Mouse (Mus musculus): ENCODE results near the gene Dph6. TPM values are rescaled to one million over a fixed set of nuclear protein-coding genes. Genes with fewer than 3 reads are reported as not detected.

Dph6 gene
- total and polyA plus RNA-seq, 3 experiments = 11.1 to 55.4 (median 20.8) TPM

DNA sequence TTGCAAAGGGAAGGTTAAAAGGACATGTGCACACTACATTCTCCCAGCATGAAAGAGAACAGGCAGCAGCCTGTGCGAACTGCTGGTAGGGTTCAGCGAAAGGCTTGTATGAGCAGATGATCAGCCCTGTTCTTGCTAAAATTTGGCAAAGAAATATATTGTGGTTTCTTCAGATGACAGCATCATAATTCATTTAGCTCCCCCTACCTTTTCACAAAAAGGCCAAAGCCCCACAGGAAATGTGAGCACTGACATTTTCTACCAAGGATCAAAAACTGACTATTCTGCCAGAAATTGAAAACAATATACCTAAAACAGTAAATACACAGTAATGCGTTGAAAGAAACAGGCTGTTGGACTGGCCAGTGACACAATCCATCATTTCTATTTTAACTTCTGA, 162.9 kb downstream of the Dph6 start:
- H3K27me3 ChIP-seq (ENCODE audit: control insufficient read depth in 1 of 2, insufficient read depth in 2 of 2, low read length in 2 of 2) = no peaks in the 10 kb centered on the region
- TF ChIP-seq ELF1 (IDR thresholded peaks at IDR 0.05; ENCODE audit: low read depth, low read length) (no peak), CTCF (IDR thresholded peaks at IDR 0.05 in 2 of 3, conservative IDR thresholded peaks at IDR 0.05 in 1 of 3; ENCODE audit: control insufficient read depth in 1 of 3, insufficient read depth in 1 of 3, low read depth in 2 of 3, low read length in 3 of 3, poor library complexity in 1 of 3, severe bottlenecking in 1 of 3) (no peak), SMC3 (IDR thresholded peaks at IDR 0.05; ENCODE audit: low read depth, low read length) (no peak), MEF2A (IDR thresholded peaks at IDR 0.05; ENCODE audit: extremely low read depth, insufficient replicate concordance, low read depth, low read length, poor library complexity, severe bottlenecking) (no peak), MXI1 (IDR thresholded peaks at IDR 0.05; ENCODE audit: low read depth, low read length) (no peak), POLR2A (IDR thresholded peaks at IDR 0.05; ENCODE audit: control insufficient read depth in 1 of 2, insufficient read depth in 1 of 2, low read depth in 1 of 2, low read length in 2 of 2, poor library complexity in 1 of 2) (no peak), RAD21 (IDR thresholded peaks at IDR 0.05; ENCODE audit: low read depth, low read length) (no peak), RCOR1 (IDR thresholded peaks at IDR 0.05; ENCODE audit: low read depth, low read length) (no peak), GABPA (IDR thresholded peaks at IDR 0.05; ENCODE audit: low read depth, low read length) (no peak), MAZ (IDR thresholded peaks at IDR 0.05; ENCODE audit: low read depth, low read length) (no peak), USF1 (IDR thresholded peaks at IDR 0.05; ENCODE audit: low read depth, low read length) (no peak), CHD2 (IDR thresholded peaks at IDR 0.05; ENCODE audit: low read length) (no peak), ZMIZ1 (IDR thresholded peaks at IDR 0.05; ENCODE audit: low read depth, low read length) (no peak), MAX (IDR thresholded peaks at IDR 0.05; ENCODE audit: low read length) (no peak), SIN3A (IDR thresholded peaks at IDR 0.05; ENCODE audit: low read length) (no peak), POLR2AphosphoS2 (IDR thresholded peaks at IDR 0.05; ENCODE audit: low read length) (no peak), POLR2AphosphoS5 (IDR thresholded peaks at IDR 0.05; ENCODE audit: borderline replicate concordance, low read depth, low read length) (no peak)
- no peaks in the 10 kb centered on the region for H3K36me3 ChIP-seq (ENCODE audit: control insufficient read depth in 1 of 2, insufficient read depth in 2 of 2, low read length in 2 of 2)
- H3K79me2 ChIP-seq (ENCODE audit: control insufficient read depth, insufficient read depth, low read length, poor library complexity) = no peaks in the 10 kb centered on the region
- no peak overlapping the region for H3K4me3 ChIP-seq (ENCODE audit: control insufficient read depth in 1 of 2, insufficient read depth in 1 of 2, low read depth in 2 of 2, low read length in 2 of 2)
- no peaks in the 10 kb centered on the region for H3K4me1 ChIP-seq (ENCODE audit: control insufficient read depth in 1 of 2, insufficient read depth in 2 of 2, low read length in 2 of 2)
- no peak for DNase-seq (ENCODE audit: low read depth, low spot score)
- no peaks in the 10 kb centered on the region for H3K9me3 ChIP-seq (replicated peaks; ENCODE audit: insufficient read depth, low read length)
- no peak overlapping the region for H3K27ac ChIP-seq (ENCODE audit: control insufficient read depth, low read depth, low read length)
- no peak overlapping the region for H3K9ac ChIP-seq (ENCODE audit: control insufficient read depth, low read depth, low read length, poor library complexity, severe bottlenecking)

DNA sequence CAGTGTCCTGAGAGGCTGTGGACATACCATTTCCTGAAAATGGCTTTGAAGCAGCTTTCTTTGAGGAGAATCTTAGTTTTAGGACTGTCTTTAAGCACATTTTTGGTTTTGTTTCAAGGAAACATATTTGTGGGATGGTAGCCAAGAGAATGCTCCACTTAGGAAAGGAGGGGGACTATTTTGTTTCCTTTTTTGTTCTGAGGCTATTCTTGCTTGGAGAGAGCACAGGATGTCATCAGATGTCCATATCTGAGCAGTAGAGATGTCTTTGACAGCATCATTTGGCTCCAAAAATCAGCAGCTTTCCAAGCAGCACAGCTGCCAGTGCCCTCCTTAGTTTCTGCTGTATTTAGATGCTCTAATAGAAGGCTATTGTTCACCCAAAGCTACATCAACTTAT, 167.8 kb downstream of the Dph6 start:
- Histone ChIP-seq H3K27ac (ENCODE audit: control insufficient read depth, low read depth, low read length) (no peak overlapping the region), H3K4me3 (ENCODE audit: control insufficient read depth in 1 of 2, insufficient read depth in 1 of 2, low read depth in 2 of 2, low read length in 2 of 2) (no peak overlapping the region), H3K79me2 (ENCODE audit: control insufficient read depth, insufficient read depth, low read length, poor library complexity) (no peaks in the 10 kb centered on the region), H3K36me3 (ENCODE audit: control insufficient read depth in 1 of 2, insufficient read depth in 2 of 2, low read length in 2 of 2) (no peaks in the 10 kb centered on the region), H3K9ac (ENCODE audit: control insufficient read depth, low read depth, low read length, poor library complexity, severe bottlenecking) (no peak overlapping the region), H3K4me1 (ENCODE audit: control insufficient read depth in 1 of 2, insufficient read depth in 2 of 2, low read length in 2 of 2) (no peaks in the 10 kb centered on the region), H3K9me3 (replicated peaks; ENCODE audit: insufficient read depth, low read length) (no peaks in the 10 kb centered on the region), H3K27me3 (ENCODE audit: control insufficient read depth in 1 of 2, insufficient read depth in 2 of 2, low read length in 2 of 2) (no peaks in the 10 kb centered on the region)
- TF ChIP-seq UBTF (IDR thresholded peaks at IDR 0.05; ENCODE audit: borderline replicate concordance, insufficient read depth, low read depth, low read length) (no peak), ZNF384 (IDR thresholded peaks at IDR 0.05; ENCODE audit: low read depth, low read length) (no peak), BHLHE40 (IDR thresholded peaks at IDR 0.05; ENCODE audit: borderline replicate concordance, low read depth, low read length) (no peak), TCF12 (IDR thresholded peaks at IDR 0.05; ENCODE audit: low read depth, low read length) (no peak), MAFK (IDR thresholded peaks at IDR 0.05; ENCODE audit: borderline replicate concordance, low read depth, low read length) (no peak), GATA1 (IDR thresholded peaks at IDR 0.05; ENCODE audit: low read depth, low read length) (no peak), ZMIZ1 (IDR thresholded peaks at IDR 0.05; ENCODE audit: low read depth, low read length) (no peak), MYB (IDR thresholded peaks at IDR 0.05; ENCODE audit: low read depth, low read length) (no peak)
- no peak for DNase-seq (ENCODE audit: low read depth, low spot score)
